Mouse (Mus musculus) urinary bladder, postnatal 25 days (tissue): ENCODE results near the gene Mdm4.

Source experiments
- DNase-seq: peaks from one replicate; pipeline ENCODE4 v3.0.0; 2022; ENCODE audit warnings: low spot score

Mdm4 gene

DNA sequence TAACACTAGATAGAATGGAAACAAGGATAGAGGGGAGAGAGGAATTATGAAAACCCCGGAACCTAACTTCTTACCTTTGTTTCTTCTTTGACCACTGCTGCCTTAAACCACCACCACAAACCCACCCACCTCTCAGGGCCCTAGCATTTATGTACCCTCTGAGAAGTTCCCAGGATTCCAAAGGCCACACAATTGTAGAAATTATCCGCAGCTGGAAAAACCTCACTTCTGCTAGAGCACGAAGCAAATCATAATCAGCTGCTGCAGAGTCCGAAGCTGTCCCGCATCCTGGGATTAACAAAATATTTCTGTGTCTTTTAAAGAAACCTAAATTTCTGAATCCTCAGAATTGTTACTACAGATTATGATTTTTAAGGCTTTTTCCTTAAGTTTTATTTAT, at the start of gene Mdm4:
Mdm4 (minus strand) TSS at position 101 of the 400 bp plus-strand sequence.
- no peak for DNase-seq

DNA sequence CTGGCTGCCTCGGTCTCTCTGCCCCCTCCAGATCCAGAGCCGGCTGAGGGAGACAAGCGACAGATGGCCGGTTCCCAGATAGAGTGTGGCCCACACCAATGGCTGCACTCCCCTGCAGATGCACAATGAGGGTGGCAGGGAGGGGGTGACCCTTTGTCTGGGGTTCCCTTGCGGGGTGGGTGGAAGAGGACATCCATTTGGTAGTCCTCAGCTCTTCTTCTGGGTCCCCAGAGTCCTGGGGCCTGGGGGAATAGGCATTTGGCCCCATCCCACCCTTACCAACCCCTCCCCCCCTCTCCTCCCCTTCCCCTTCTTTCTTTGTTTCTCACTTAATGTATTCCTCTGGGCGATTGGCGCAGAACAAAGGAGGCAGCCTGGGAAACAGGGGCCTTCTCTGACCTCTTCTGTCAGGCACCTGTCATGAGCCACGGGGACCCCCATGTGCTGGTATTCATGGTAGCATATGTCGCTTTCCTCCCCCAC, 49.8 kb upstream of the Mdm4 start:
- DNase-seq, result no peak

DNA sequence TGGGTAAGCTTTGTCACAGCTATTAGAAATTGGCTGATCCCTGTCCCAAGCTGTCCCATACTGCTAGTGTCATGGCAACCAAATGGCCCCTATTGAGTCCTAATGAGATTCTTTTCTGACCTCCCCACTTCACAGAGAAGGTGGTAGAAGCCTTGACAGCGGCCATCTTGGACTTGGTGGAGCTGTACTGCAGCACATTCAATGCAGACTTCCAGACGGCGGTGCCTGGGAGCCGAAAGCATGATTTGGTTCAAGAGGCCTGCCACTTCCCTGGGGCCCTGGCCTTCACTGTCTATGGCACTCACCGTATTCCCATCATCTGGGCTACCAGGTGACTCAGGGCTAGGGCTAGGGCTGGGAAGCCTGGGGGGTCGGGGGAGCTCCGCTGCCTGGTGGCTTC, 49.1 kb upstream of the Mdm4 start:
- no peak for DNase-seq

DNA sequence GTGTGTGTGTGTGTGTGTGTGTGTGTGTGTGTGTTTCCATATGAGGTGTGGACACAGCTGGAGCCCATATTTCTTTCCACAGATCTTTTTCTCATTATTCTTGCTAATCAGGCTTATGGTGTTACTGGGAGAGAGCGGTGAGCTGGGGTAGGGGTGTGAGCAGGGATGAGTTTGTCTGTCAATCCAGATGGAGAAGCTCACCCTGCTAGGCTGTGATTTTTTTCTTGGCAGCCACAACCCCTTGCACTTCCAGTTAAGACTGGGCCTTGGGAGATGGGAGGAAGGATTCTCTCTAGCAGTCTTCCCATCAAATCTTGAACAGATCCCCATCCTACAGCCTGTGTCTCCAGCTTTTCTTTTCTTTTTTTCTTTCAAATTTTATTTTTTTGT, 48.0 kb upstream of the Mdm4 start:
- no peak for DNase-seq

DNA sequence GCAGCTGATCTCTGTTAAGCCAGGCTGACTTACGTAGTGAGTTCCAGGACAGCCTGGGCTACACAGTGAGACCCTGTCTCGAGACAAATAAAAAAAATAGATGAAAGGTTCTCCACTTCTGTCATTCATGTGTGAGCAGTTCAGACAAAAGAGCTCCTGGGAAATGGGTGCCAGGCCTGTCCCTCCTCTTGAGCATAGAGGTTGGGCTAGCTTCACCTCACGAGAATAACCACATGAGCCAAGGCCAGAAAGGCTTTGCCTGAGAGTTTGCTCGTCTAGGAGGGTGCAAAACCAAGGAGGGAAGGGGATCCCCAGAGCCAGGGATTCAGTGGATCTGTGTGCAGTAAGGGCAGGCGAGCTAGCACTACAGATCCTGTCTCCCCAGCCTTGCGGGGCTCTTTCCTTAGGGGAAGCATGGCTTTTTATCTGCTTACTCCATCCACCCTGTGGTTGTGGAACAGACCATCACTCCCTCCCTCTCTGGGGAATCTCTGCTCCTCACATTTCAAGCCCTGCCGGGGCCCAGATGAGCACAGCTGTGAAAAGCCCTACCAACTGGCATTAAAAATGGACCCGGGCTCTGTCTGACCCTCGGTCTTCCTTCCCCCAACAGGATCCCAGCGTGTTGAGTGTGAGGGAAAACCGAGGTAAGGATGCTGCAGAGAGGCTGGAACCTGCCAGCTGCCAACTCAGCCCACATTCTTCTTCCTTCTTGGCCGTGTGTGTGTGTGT, 47.4 kb upstream of the Mdm4 start:
- no peak for DNase-seq

DNA sequence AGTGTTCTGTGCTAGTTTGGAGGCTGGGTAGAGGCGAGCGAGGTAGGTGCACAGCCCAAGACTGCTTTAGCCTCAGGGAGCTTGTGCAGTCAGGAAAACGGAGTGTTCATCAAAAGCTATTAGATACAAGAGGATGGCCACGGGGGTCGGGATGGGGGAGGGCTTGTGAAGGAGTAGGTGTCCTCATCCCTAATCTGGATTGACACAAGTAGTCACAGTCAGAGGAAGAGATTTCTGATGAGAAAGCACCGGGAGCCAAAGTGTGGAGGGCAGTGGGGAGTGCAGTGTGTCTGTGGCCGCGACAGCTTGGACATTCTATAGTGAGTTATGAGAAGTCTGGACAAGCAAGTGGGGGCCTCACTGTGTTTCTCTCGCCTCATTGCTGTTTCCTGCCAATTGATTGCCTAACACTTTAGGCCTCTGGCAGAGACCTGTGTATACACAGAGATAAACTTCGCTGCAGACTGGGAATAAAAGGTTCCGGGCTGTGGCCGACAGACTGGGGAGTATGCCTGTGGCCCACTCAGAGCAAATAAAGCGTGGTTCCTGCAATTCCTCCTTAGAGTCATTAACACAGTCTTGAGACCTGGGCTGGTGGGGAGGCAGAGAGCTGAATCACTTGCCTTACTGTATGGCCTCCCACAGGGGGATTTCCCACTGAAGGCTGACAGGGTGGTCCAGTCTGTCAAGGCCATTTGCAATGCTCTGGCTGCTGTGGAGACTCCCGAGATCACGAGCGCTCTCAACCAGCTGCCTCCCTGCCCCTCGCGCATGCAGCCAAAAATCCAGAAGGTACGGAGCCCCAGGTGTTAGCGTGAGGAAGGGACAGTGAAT, 46.5 kb upstream of the Mdm4 start:
- DNase-seq, result no peak

DNA sequence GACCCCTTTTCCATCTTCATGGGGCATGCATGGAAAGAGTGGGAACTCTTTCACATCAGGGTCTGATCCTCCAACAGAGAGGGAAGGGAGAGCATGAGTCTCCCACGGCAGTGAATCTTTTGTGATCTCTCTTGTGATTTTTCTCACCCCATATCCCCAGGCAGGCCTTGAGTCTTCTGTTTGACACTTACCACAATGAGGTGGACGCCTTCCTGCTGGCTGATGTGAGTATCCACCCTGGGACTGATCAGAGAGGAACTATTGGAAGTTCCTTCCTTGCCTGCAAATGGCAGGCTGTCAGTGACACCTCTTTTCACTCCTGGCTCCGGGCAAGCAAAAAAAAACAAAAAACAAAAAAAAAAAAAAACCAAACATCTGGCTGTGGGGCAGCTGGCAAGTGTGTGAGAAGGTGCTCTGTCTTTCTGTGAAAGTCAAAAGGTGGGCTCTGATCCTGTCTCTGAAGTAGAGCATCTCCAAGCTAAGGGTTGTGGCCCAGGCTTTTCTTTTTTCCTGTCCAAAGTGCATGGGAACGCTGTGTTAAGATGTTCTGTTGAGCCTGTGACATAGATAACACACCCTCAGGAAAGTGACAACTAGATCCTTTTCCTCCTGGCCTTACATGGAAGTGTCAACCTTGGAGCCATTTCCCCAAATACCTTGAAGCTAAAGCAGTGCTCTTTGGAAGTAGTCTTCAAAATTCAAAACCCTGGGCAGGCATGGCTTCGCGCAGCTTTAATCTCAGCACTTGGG, 45.5 kb upstream of the Mdm4 start:
- DNase-seq, result no peak

DNA sequence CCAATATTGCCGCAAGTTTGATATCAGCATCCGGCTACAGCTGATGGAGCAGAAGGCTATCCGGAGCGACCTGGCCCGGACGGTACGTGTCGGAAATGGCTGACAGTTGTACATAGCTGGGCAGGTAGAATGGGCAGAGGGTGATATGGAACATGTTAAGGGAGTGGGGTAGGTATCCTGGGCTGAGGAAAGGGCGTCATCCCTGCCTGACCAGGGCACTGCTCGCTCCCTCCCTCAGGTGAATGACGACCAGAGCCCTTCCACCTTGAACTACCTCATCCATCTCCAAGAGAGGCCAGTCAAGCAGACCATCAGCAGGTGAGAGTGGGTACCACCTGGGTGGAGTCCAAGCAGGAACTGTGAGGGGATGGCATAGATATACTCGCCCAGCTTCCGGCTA, 44.2 kb upstream of the Mdm4 start:
- DNase-seq, result no peak

DNA sequence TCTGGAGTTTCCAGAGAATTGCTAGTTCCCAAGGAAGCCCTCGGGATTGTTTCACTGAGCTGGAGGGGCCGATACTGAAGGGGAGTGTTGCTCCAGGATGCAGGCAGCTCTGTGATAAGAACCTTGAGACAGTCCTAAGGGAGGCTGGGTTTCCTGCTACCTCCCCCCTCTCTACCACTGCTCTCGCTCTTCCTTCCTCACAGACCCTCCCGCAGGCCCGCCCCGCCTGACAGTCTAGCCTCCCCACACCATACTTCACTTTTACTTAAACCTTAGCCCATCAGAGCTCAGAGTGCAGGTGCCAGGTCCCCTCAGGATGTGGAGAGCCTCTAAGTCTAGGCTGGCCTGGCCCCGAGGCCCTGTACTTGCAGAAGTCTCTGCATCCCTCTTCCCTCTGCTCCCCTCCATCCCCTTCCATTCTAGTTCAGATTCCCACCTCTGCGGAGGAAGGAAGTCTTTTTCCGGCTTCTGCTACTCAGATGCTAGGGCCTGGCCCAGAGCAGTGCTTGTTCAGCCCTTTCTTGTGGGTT, 43.0 kb upstream of the Mdm4 start:
- no peak for DNase-seq

DNA sequence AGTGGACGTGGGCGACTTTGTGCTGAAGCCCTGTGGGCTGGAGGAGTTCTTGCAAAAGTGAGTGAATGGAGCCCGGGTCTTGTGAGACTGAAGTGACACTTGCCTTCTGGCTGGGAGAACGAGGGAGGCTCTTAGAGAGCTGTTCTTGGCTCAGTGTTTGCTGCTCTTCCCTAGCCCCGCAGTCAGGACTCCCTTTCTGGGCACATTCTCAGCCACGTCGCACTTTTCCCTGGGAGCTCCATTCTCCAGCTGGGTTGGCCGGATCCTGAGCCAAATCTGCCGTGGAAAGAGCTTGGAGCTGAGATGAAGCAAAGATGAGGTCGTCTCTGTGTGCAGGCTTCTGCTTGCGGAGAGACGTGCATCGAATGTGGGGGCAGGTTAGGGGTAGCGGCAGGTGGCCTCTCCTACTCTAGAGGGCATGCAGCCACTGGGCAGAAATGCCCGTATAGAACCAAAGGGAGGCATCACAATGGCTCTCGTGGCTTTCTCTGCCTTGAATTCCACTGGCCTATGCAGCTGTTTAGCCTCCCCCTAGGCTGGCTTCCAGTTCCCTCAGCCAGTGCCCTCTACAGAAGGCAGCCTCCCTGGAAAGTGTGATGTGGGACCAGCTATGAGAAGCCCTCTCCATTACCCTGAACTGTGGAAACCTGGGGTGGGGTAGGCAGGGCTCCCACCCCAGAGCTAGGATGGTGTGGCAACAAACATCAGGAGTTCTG, 41.5 kb upstream of the Mdm4 start:
- DNase-seq, result no peak

DNA sequence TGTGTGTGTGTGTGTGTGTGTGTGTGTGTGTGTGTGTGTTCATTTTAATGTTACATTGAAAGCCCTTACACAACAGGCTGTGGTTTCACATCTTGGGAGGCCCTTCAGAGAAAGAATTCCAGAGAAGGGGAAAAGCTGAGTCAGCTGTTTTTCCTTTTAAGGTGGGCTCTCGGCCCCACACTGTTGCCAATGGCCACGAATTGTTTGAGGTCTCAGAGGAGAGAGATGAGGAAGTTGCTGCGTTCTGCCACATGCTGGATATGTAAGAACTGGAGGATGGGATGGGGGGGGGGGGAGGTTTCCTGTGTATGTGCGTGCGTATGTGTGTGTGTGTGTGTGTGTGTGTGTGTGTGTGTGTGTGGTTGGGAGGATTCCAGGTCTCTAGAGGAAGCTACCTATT, 39.8 kb upstream of the Mdm4 start:
- DNase-seq, result no peak

DNA sequence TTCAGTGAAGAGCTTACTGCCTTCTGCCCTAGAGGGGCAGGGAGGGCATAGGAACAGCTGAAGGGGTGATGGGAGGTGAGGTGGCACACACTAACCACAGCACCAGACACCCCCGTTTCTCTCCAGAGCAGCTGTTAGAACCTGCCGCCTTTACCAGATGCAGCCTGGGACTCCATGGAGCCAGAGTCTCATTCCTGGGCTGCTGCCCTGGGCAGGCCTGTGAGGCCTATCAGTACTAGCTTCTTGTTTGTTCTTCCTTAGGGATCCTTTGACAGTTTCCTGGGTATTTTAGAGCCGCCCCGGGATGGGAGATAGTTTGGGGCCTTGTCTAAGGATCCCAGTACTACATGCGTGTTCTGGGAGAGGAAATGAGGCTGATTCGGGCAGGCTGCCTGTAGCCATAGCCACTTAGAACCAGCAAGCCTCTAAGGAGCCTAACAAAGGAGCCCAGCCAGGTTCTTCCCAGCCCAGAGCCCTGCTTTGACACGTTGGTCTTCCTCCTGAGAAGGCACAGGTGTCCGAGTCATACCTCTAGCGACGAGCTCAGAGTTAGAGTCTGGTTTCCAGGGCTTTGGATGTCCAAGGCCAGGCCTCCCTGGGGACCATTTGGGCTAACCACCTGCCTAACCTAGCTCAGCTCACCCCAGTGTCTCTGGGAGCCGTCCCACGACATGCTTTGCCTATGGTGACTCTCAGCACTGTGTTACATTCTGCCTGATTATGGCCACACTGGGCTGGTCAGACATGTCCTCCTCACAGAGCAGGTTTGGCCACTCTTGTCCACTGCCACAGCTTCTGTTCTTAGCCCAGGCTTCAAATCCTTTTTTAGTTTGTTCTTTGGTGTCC, 39.1 kb upstream of the Mdm4 start:
- no peak for DNase-seq

DNA sequence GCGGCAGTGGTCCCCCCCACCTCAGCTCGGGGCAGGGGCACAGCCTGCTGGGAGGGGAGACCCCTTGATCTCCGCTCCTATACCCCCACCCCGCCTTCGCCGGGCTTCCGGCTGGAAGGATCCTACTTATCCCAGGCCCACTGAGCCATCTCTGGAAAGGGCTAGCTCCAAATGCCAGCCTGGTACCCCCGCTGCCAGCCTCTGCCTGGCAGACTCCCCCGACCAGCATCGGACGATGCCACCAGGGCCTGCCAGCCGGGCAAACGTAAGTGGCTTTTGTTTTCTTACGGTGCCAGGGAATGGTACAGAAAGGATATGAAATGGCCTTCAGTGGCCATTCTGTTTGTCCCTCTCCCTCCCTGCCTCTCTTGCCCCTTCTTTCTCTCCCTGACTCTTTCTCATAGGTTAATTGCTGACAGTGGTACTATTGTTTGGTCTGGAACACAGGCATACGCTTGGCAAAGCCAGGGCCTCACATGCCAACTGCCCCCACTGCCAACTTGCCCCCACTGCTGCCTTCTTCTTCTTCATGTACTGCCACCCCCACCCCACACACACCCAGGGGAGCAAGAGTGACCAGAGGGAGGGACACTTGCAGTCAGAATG, 38.4 kb upstream of the Mdm4 start:
- no peak for DNase-seq

DNA sequence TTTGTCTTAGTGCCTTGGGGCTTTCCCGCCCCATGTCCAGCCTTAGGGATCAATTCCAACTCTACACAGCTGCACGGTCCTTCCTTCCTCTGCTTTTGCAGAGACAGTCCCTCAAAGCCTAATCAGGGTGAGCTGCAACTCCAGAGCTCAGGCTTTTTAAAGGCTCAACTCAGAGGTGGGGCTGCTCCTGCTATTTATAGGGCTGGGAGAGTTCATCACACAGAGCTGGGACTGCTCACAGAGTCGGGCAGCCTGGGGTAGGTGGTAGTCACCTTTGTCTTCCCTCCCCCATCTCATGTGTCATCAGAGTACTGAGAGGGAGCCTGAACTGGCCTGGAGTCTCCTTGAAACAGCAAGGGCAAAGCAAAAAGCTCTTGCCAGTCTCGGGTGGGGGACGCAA, 37.9 kb upstream of the Mdm4 start:
- no peak for DNase-seq

DNA sequence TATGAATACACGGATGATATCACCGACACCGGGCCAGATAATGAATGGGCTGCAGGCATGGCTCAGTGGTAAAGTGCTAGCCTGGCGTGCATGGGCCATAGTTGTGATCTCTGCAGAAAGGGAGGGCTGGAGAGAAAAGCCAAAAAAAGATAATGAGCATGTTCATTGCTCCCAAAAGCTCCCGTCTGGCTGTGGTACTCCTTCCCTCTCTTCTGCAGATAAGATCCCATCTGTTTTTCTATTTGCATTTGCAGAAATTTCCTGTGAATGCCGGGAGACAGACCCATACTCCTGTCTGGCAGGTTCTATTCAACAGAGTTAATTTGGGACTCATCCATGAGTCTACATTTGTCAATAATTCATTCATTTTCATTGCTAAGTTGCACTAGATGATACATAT, 32.8 kb upstream of the Mdm4 start:
- DNase-seq, result no peak

DNA sequence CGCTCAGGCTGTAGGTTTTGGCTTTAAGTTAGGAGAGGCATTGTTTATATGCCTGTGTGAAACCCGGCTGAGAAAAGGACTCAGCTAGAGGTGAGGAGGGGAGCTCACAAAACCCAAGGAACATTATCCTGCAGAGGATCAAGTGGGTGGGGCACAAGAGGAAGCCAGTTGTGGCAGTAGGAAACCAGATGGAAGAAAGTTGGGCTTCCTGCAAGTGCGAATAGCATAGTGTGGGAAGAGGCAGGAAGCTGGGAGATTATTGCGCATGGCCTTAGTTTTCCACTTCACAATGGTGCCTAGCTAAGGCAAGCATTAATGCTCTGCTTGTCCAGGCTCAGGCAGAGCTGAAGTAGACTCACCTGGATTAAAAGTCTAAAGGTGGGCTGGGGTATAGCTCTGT, 30.3 kb upstream of the Mdm4 start:
- no peak for DNase-seq

DNA sequence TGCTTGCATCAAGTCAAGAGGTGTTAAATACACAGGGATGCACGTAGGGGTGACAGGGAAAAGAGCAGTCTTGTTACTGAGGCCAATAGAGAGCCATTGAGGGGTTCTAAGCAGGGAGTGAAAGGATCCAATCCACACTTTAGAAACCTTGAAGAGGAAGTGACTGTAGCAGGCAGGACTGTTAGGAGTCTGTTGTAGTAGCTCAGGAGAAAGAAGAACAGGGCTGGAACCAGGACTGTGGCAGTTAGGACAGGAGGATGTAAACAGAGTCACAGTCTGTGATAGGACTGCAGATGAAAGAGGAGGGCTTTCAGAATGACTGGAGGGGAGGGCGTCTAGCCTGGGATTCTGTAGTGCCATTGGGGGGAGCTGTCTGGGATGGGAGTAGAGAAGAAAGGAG, 29.2 kb upstream of the Mdm4 start:
- no peak for DNase-seq

DNA sequence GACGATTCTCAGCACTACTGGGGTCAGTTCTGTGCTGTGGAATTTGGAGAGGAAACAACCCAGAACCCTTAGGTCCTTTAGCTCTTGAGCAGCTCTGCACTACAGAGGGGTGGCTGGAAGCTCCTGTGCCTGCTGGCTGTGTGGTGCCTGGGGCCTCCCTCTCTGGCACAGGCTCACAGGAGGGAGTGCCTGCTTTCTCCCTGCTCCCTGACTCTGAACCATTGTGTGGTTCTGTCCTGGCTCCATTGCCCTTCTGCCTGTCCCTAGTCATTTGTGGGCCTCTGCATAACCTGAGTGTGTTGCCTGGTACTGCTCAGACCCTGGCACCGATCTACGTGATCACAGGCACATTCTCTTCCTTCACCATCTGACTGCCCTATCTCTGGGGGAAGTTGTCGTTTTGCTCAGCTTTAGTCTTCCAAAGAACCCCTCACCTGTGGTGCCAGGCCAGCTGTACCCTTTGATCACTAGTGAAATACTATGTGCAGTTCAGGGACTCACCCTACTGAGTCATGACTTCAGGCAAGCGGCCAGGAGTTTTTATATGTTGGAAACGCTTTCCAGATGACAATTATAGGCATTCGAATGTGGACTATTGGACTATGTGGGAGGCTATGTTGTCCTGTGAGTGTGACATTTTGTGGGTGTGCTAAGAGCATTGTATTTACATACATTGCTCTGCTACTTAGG, 27.1 kb upstream of the Mdm4 start:
- no peak for DNase-seq

DNA sequence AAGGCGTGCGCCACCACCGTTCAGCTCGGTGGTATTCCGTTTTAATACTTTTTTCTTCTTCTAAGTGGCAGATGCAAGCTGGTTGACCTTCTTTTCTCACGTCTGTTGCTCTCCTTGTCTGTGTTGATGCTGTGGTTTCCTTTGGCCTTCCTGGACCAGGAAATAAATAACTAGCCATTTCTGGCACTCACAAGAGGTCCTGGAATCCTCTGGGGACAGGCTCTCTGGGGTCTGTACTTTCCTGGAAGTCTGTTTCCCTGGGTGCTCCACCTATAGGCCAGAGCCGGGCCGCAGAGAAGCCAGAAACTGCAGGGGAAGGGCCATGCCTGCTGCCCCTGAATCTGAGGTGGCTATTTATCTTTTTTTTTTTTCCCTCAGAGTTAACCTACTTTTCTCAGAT, 24.0 kb upstream of the Mdm4 start:
- no peak for DNase-seq

DNA sequence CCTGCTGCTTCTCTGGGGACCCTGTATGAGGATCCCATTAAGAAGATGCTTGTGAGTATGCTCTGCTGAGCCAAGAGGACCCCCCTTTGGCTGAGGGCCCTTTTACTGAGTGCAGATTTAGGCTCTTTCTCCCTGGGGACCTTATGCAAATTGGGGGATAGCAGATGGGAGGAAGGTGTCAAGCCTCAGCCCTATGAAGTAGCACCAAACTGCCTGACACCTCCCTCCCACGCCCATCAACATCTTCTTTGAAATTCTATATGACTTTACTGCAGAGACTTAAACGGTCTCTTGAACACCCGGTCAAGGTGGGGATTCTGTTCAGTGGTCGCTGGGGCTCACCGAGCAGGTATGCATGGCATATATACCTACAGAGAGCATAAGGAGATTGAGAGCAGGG, 22.7 kb upstream of the Mdm4 start:
- DNase-seq, result no peak
